Mouse (Mus musculus): ENCODE results near the gene Tmem98.

Gene Tmem98

DNA sequence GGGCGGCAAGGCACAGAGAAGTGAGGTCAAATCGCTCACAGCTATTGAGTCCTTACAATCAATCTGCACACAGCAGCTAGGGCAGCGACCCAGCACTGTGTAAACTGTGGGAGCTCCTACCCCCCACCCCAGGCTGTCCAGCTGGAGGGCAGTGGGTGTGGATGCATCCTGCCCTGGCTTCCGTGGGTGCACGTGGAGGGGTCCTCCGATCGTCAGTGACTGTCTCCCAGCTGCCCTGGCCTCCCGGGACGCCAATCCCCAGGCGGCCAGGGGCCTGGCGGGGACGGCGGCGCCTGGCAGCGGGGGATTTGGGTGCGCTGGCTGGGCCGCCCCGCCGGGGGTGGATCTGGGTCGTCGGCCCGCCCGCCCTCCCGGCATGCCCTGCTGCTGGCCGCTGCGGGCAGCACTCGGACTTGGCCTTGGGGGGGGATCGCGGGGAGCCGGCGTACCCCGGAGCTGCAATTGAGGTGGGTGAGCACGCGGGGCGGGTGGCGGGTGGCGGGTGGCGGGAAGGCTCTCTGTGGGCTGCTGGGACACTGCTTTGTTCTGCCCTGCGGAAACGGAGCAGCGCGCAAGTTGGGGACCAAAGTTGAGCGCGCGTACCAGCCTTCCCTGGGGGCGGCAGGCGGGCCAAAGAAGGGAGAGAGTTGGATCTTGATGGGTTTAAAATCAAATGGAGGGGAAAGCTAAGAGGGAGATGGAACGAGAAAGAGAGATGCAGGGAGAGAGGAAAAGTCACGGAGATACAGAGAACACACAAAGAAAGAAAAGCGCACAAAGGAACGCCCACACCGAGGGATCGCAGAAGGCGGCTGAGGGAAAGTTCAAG lies at the start of gene Tmem98:
Gene Tmem98, plus strand, starts transcription at position 183 of the 829 bp plus-strand sequence.
- DNase-seq (ENCODE audit: low read depth, low spot score): no peak

DNA sequence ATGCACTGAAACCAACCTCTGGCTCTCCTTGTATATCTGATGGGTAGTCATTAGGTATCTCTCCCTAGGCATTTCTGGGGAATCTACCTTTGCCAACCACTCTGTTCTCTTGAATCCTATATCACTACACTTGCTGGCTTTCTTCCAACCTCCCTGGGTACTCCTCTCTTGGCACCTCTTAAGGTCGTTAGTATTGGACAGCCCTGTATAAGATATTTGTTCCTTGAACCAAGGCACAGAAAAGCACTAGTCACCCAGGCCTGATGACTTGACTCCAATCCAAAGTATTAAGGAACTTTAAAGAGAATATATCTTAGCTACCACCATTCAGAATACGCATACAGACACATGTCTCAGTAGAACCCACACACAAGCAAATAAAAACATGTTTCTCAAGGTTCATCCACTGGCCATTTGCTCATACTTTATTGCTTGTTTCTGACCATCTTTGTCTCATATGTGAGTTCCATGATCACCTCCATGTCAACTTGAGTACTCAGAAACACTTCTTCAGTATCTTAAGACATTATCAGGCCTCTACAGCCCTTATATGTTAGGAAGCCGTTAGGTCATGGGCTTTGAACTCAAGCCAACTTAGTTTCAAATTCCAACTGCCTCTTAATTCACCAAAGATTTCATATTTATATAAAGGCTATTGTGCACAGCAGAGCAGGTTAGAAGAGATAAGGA lies 48.5 kb upstream of the Tmem98 start:
- DNase-seq (ENCODE audit: low read depth, low spot score): no peak

DNA sequence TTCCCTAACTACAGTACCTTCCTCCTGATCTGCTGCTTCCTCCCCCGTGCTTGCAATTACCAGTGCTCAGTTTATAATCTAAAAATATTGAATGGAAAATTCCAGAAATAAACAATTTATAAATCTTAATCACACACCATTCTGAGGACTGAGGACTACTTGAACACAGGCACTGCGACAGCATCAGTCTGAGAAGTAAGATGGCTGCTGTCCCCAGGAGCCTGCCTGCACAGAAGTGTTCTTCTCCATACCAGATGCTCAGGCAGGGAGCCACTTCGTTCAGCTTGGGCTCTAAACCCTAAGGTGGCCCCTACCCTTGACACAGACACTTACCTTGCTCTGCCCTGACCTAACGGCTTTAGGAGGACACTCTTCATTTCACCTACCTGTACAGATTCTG lies 47.9 kb upstream of the Tmem98 start:
- DNase-seq (ENCODE audit: low read depth, low spot score): no peak

DNA sequence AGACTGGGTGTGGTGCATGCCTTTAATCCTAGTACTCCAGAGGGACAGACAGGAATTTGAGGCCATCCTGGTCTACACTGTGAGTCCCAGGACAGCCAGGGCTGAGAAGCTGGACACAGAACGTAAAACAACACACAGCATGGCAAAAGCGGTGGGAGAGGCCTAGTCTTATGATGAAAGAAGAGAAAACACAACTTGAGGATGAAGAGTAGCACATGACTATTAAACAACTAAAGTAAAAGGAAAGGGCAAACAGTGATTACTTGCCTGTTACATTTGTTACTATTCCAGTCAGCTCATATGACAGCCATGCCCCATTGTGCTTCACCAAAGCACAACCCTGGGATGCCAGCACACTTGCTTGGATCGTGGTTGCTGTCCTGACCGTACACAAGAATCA lies 43.9 kb upstream of the Tmem98 start:
- DNase-seq (ENCODE audit: low read depth, low spot score): no peak

DNA sequence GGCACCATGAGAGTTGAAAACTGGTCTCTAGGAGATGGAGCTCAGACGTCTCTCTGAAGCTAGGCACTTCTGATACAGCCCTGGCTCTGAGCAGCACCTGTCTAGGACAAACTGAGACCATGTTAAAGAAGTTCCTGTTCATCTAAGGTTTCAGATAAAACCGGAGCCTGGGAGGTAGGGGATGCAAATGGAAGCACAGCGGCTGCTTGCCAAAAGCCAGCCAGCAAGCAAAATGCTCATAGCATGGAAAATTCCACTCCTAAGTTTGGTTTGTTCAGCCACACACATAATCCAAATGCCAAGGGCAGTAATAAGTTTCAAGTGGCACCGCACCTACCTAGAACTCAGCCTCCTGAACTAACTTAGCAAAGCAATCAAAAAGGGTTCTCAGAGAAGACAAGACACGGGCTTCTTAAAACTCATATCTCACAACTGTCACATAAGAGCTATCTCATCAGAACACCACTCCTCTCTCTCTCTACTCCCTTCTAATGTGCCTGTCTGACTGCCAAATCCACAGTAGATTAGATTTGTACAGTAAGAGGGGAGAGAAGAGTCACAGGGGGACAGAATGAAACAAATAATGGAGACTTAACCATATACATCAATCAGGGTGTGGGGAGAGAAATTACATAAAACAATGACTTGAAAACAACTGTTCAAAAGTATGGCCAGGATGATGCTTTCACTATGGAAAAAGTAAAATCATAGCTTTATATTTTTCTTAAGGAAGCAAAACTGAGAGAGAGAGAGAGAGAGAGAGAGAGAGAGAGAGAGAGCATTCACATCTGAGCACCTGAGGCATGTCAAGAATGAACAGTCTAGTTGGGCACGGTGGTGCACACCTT lies 43.3 kb upstream of the Tmem98 start:
- DNase-seq (ENCODE audit: low read depth, low spot score): no peak

DNA sequence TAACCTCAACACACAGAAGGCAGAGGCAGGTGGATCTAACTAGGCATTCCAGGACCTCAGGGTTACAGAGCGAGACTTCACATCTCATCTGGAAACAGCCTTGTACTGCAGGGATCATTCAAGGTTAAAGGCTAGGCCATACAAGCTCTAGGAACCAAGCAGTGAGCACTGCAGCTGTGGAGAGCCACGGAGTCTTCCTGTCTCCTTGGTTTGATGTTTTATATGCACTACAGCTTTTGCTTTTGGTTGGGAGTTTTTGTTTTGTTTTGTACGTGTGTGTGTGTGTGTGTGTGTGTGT lies 42.7 kb upstream of the Tmem98 start:
- no peak for DNase-seq (ENCODE audit: low read depth, low spot score)

DNA sequence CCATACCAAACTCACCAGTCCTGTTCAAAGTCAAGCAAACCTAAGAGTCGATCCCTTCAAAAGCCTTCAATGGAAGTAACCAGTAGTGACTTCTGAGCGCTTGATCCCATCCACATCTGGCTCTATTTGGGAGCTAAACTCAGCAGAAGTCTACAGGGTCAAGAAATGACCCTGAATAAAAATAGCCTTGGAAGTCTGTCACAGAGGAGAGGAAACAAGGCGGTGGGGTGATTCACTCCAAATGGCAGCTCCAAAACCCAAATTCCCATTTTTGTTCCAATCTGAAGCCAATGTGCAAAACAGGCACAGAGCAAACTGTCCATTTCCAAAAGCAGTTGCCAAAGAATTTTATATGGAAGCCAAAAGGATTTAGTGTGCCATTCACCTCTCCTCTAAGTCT lies 38.8 kb upstream of the Tmem98 start:
- DNase-seq (ENCODE audit: low read depth, low spot score): no peak

DNA sequence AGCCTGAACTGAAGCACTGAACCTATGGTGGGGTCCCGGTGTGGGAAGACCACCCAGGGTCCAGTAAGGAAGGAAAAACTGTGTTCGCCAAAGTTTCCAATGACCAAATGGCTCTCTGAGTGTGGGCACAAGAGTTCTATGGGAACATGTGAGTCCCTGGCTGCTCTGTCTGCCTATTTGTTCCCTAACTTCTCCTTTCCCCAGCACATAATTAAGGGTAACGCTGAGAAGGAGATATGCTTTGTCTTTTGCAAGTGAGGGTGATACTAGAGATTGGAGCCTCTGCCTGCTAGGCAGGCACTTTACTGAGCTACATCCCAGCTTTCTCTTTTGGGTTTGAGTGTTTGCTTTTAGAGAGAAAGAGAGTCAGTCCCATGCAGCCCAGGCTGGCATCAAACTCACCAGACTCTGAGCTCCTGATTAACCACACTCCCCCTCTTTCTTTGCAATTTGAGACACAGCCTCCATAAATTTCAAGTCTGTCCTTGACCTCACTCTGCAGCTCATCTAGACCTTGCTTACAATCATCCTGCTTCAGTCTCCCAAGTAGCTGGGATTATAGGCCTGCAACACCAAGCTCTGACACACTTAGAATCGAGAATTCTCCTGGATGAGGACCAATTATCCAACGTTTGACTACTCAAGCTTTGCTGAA lies 38.3 kb upstream of the Tmem98 start:
- DNase-seq (ENCODE audit: low read depth, low spot score): no peak

DNA sequence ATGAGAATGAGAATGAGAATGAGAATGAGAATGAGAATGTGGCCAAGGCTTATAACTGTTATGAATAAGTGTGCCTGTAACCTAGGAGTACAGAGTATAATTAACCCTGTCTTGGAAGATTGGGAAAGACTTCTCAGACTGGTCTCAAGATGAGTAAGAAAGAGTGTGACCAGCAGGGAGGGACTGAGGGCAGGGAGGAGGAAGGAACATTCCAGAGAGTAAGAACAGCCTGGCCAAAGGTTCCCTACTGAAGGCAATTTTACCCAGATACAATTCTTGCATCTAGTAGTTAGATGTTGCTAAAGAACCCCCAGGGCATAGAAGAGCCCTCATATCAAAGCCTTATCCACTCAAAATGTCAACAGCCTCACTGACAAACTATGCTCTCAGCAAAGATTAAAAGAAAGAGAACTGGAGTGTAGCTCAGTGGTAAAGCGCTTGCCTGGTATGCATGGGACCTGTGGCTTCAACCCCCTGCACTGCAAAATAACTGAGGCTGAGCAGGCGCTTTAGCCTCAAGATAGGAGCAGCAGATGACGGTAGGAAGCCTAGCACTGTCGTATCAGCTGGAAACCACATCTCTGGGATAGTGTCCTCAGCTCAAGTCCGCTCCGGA lies 37.3 kb upstream of the Tmem98 start:
- no peak for DNase-seq (ENCODE audit: low read depth, low spot score)

DNA sequence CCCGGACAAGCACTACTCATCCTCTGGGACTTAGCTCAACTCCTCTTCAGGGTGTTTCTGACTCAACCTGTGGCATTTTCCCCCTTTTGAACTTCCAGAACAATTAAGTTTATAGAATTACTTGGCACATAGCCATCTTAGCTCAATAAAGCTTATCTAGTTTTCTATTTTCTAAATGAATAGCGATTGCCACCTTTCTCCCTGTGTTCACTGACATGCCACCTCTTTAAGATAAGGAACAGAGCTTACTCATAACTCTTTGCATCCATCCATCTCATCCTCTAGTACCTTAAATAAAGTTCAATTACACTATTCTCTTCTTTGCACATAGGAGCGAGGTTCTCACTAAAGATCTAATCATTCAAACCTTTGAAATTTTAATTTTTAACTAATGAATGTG lies 34.4 kb upstream of the Tmem98 start:
- DNase-seq (ENCODE audit: low read depth, low spot score): no peak

DNA sequence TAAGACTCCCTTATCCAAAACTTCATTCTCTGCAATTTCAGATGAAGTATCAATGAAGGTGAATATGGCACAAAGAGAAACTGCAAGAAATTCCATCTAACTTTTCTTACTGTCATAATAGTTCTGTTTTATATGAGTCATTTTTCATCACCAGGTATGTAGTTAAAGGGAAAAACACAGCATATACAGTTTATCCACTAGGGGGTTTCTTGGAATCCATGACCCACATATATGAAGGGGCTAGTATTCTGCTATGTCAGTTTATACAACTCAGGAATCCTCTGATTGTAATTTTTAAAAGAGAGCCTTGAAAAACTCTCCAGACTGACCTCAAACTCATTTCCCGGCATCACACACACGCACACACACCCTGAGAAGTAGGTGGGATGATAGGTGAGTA lies 32.3 kb upstream of the Tmem98 start:
- no peak for DNase-seq (ENCODE audit: low read depth, low spot score)

DNA sequence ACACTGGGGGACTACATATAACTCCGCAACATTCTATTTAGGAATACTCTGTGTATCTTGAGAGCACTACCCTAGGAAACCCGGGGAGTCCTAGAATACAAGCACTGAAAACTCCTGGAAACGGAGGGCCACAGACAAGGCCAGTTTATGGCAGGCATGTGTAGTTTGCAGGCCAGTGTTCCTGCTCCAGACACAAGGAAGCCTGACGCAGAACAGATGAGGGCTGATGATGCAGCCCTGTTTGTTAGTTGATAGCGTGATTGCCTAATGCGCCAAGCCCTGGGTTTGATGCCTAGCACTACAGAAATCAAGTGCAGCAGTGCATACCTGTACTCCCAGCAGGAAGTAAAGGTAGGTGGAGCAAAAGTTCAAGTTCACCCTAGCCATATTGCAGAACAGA lies 31.8 kb upstream of the Tmem98 start:
- DNase-seq (ENCODE audit: low read depth, low spot score): no peak

DNA sequence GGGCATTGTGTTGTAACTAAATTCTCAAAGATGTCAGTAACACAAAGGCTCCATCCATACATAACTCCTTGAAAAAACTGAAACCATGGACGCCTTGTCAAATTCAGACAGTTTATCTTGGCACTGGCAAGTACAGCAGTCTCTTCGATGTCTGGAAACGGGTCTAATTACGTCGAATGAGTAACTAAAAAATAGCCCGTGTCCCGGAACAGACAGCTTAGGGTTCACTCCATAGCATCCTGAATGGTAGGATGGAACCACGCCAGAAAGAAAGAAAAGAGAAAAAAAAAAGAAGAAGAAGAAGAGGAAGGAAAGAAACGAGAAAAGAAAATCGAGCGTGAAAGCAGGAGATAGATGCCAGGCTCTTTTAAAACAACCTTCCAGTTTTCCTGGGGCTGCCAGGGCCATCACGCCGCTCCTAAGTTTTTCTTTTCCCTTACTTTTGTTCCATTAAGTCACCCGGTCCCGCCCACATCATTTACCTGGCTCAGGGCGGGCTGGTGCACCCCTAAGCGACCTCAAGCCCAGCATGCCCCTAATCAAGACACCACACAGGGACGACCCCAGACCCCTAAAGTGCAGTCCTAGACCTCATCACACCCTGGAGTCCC lies 31.0 kb upstream of the Tmem98 start:
- no peak for DNase-seq (ENCODE audit: low read depth, low spot score)

DNA sequence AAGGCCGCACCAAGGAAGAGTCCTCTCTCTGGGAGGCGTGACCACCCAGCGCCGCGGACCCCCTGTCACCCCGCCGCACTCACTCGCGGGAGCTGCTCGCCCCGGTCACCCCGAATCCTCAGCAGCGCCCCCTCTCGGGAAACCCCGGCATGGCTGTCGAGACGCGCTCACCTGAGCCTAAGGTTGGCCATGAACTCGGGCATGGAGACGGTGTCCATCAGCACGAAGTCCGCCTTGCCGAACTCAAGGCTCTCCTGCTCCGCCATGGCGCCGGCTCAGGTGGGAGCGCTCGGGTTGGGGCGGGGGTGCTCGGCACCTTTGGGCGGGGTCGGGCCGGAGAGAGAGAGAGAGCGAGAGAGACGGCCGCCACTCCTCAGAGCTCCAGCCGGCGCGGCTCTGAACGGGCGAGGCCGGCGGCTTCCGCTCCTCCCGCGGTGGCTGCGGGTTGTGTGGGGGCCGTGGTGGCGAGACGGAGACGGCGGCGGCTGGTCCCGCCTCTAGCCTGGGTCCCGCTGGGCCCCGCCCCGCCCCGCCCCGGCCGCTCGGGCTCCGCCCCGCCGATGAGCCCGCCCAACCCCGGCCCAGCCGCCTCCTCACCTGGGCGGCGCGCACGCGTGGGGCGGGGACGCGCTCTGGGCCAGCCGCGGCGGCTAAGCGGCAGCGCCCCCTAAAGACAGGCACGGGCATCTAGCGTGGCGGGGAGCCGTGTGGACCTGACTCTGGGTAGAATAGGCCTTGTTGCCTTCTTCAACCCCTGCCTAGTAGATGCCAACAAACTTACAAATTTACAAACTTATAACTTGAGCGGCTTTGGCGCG lies 30.2 kb upstream of the Tmem98 start, which contains the start of gene Myo1d:
Gene Myo1d, minus strand, starts transcription at position 499 of the 818 bp plus-strand sequence.
- peak; percentile 87 for DNase-seq (ENCODE audit: low read depth, low spot score)

DNA sequence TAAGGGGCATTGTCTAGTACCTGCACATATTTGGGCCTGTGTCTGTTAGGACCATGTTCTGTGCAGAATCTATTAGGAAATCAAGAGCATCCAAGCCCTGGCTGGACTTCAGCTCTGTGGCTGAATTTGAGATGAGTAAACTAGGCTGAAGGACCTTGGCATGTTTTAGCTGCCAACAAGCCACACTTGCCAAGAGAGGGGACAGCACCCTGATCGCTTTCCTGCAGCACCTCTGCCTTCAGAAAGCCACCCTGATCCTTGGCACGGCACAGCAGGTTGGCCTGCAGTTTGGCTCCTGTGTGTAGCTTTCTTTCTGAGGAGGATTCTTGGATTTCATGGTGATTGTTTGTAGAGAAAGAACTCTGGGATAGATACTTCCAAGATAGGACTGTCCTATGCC lies 28.4 kb upstream of the Tmem98 start:
- no peak for DNase-seq (ENCODE audit: low read depth, low spot score)

DNA sequence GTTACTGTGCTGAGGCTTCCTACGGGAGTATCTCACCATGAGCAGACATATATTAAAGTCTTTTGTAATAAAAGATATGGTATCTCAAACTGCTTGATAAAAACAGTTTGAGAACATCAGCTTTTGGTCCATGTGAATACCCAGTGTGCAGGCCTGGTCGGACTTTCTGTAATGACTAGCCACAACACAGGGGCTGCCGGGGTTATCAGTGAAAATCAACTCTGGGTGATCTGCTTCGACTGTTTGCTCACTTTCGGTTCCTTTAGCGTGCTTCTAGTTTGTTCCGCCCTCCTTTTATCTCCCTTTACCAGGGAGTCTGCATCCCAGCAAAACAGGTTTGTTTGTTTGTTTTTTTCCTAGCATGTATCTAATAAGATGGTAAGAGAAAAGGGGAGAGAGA lies 26.5 kb upstream of the Tmem98 start:
- DNase-seq (ENCODE audit: low read depth, low spot score): no peak

DNA sequence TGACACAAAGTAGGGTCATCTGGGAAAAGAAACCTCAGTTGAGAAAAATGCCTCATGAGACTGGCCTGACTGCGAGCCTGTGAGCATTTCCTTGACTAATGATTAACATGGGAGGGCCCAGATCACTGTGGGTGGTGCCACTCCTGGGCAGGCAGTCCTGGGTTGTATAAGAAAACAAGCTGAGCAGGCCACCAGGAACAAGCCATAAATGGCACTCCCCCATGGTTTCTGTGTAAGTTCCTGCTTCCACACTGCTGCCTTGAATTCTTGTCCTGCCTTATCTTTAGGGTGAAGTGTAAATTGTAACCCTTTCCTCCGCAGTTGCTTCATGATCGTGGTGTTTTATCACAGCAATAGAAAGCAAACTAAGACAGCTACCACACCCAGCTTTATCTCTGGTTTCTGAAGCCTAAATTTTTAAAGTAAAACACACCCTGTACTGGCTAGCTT lies 25.7 kb upstream of the Tmem98 start:
- DNase-seq (ENCODE audit: low read depth, low spot score): no peak

DNA sequence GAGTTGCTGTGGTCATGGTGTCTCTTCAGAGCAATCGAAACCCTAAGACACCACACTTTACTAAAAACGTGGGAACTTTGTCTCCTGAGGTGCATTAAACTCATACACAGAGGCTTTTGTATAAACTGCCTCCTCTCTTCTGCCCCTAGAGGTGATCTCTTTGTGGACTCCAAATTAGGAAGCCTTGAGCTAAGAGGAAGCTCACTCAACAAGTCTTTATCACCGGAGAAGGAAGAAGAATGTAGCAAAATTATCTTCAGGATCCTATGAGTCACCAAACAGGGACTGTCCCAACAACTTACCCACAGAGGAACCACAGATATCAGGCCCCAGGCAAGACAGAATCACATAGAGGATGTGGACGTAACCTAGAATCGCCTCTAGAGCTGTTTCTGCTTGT lies 24.3 kb upstream of the Tmem98 start:
- no peak for DNase-seq (ENCODE audit: low read depth, low spot score)

DNA sequence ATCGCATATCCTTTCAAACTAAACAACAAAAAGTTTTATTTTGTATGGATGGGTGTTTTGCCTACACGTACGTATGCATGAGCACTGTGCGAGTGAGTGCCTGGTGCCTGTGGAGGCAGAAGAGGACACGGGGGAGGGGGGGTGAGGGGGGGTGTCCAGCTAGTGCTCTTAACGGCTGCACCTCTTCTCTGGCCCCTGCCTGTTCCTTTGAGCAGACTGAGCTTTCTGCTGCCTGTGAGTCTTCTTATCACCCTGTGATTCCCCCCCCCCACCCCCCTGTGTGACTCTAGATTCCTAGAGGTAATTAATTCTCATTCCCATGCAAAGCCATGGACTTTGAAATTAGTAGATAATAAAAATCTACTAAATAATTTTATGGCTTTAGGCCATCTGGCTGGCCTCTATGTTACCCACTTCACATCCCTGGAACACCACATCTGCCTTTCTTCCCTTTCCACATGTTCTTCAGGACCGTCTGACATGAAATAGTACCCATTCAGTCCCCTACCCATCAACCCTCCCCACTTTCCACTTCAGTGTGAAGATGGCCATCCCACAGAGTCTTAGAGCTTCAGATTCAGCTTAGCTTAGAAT lies 20.2 kb upstream of the Tmem98 start:
- no peak for DNase-seq (ENCODE audit: low read depth, low spot score)

DNA sequence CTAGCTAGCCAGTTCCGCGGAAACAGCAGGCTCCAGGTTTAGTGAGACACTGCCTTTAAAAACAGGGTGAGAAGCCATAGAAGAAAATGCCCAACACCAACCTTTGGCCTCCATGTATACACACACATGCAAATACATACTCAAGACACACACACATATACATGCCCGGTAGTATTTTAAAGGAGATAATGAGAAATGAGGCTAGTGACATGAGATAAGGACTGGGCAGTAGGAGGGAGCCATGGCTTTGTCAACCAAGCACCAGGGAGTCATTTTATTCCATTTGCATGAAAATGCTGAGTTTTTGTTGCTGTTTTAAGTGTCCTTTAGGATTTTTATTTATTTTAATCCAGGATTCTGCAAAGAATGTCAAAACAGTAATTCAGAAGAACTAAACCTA lies 19.6 kb upstream of the Tmem98 start:
- no peak for DNase-seq (ENCODE audit: low read depth, low spot score)
